Mouse (Mus musculus): ENCODE measurements around the gene Inppl1. TPM values are rescaled to one million over a fixed set of nuclear protein-coding genes. Genes with fewer than 3 reads are reported as not detected.

Inppl1 gene
- polyA plus RNA-seq, 1 experiment from 2014 or later, result 55.2 TPM

- H3K36me3 ChIP-seq, result peaks cover 27% of the 10 kb centered on the region
- H3K9me3 ChIP-seq, result no peaks in the 10 kb centered on the region
- peak overlapping the region; percentile 86 for H3K4me3 ChIP-seq
- peak overlapping the region; percentile 59 for H3K4me2 ChIP-seq (replicated peaks)
- H3K27me3 ChIP-seq, result no peaks in the 10 kb centered on the region
- peak overlapping the region; percentile 97 for H3K27ac ChIP-seq
- H3K4me1 ChIP-seq, result peaks cover 30% of the 10 kb centered on the region
- peak overlapping the region; percentile 99 for H3K9ac ChIP-seq
- under 1% methylated on average over 63 of the region's 63 CpGs for WGBS
- peak; percentile 36 for ATAC-seq (ENCODE audit: insufficient number of reproducible peaks, insufficient read depth, low FRiP score, low TSS enrichment)
These were observed 1.5 kb downstream of the Inppl1 start for GRCm38 (mm10) chr7:101836271-101837153.

GRCm38 (mm10) chr7:101835457-101836109, 2.4 kb downstream of the Inppl1 start:
- peak overlapping the region; percentile 97 for H3K27ac ChIP-seq
- ATAC-seq (ENCODE audit: insufficient number of reproducible peaks, insufficient read depth, low FRiP score, low TSS enrichment), result no peak
- 42% methylated on average over 5 of the region's 5 CpGs for WGBS

GRCm38 (mm10) chr7:101834903-101835302, 3.1 kb downstream of the Inppl1 start:
- H3K27ac ChIP-seq, result 0 out of 2 replicates have a peak overlapping the region, but pooled peaks have one; percentile 26
- peaks cover 43% of the 10 kb centered on the region for H3K36me3 ChIP-seq
- peak overlapping the region; percentile 59 for H3K4me2 ChIP-seq (replicated peaks)
- H3K4me3 ChIP-seq, result peak overlapping the region; percentile 86; the same call in 1 of the 2 replicates
- no peaks in the 10 kb centered on the region for H3K9me3 ChIP-seq
- 58% methylated on average over 3 of the region's 3 CpGs for WGBS
- 0 out of 2 replicates have a peak overlapping the region, but pooled peaks have one; percentile 0 for H3K9ac ChIP-seq
- H3K4me1 ChIP-seq, result peaks cover 30% of the 10 kb centered on the region
- H3K27me3 ChIP-seq, result no peaks in the 10 kb centered on the region
- ATAC-seq (ENCODE audit: insufficient number of reproducible peaks, insufficient read depth, low FRiP score, low TSS enrichment), result no peak

More at GRCm38 (mm10) chr7:101835457-101836109, 2.4 kb downstream of the Inppl1 start:
- peak overlapping the region; percentile 59 for H3K4me2 ChIP-seq (replicated peaks)
- no peaks in the 10 kb centered on the region for H3K9me3 ChIP-seq
- no peaks in the 10 kb centered on the region for H3K27me3 ChIP-seq
- peaks cover 30% of the 10 kb centered on the region for H3K4me1 ChIP-seq
- peak overlapping the region; percentile 99 for H3K9ac ChIP-seq
- peaks cover 36% of the 10 kb centered on the region for H3K36me3 ChIP-seq
- H3K4me3 ChIP-seq, result peak overlapping the region; percentile 86

- 0 out of 2 replicates have a peak overlapping the region, but pooled peaks have one; percentile 8 for H3K9ac ChIP-seq
- peaks cover 52% of the 10 kb centered on the region for H3K36me3 ChIP-seq
- H3K9me3 ChIP-seq, result no peaks in the 10 kb centered on the region
- 0 out of 2 replicates have a peak overlapping the region, but pooled peaks have one; percentile 86 for H3K4me3 ChIP-seq
- peak overlapping the region; percentile 59 for H3K4me2 ChIP-seq (replicated peaks)
- H3K27ac ChIP-seq, result peak overlapping the region; percentile 38; the same call in 1 of the 2 replicates
- no peak for ATAC-seq (ENCODE audit: insufficient number of reproducible peaks, insufficient read depth, low FRiP score, low TSS enrichment)
- H3K4me1 ChIP-seq, result peaks cover 30% of the 10 kb centered on the region
- H3K27me3 ChIP-seq, result no peaks in the 10 kb centered on the region
- WGBS, result 48% methylated on average over 3 of the region's 3 CpGs
These were observed 4.0 kb downstream of the Inppl1 start for GRCm38 (mm10) chr7:101833916-101834584.

GRCm38 (mm10) chr7:101833352-101833751, 4.7 kb downstream of the Inppl1 start:
- no peaks in the 10 kb centered on the region for H3K27me3 ChIP-seq
- no peak overlapping the region for H3K4me2 ChIP-seq (replicated peaks)
- H3K27ac ChIP-seq, result no peak overlapping the region
- no peak for ATAC-seq (ENCODE audit: insufficient number of reproducible peaks, insufficient read depth, low FRiP score, low TSS enrichment)
- H3K36me3 ChIP-seq, result peaks cover 59% of the 10 kb centered on the region
- H3K9me3 ChIP-seq, result no peaks in the 10 kb centered on the region
- H3K4me3 ChIP-seq, result no peak overlapping the region
- no peak overlapping the region for H3K9ac ChIP-seq
- WGBS, result 71% methylated on average over 5 of the region's 5 CpGs
- H3K4me1 ChIP-seq, result peaks cover 24% of the 10 kb centered on the region

GRCm38 (mm10) chr7:101832372-101832771, 5.7 kb downstream of the Inppl1 start:
- 93% methylated on average over 4 of the region's 4 CpGs for WGBS
- Histone ChIP-seq H3K9me3 (no peaks in the 10 kb centered on the region), H3K27me3 (no peaks in the 10 kb centered on the region), H3K4me2 (replicated peaks) (no peak overlapping the region), H3K27ac (no peak overlapping the region), H3K36me3 (peaks cover 68% of the 10 kb centered on the region), H3K4me1 (peaks cover 23% of the 10 kb centered on the region), H3K9ac (no peak overlapping the region), H3K4me3 (no peak overlapping the region)
- no peak for ATAC-seq (ENCODE audit: insufficient number of reproducible peaks, insufficient read depth, low FRiP score, low TSS enrichment)

- no peak overlapping the region for H3K9ac ChIP-seq
- peaks cover 78% of the 10 kb centered on the region for H3K36me3 ChIP-seq
- H3K4me3 ChIP-seq, result no peak overlapping the region
- WGBS, result 91% methylated on average over 8 of the region's 8 CpGs
- no peak overlapping the region for H3K4me2 ChIP-seq (replicated peaks)
- no peak overlapping the region for H3K27ac ChIP-seq
- no peak for ATAC-seq (ENCODE audit: insufficient number of reproducible peaks, insufficient read depth, low FRiP score, low TSS enrichment)
- peaks cover 23% of the 10 kb centered on the region for H3K4me1 ChIP-seq
- H3K9me3 ChIP-seq, result no peaks in the 10 kb centered on the region
- H3K27me3 ChIP-seq, result no peaks in the 10 kb centered on the region
These were observed 6.6 kb downstream of the Inppl1 start for GRCm38 (mm10) chr7:101831437-101831836.

GRCm38 (mm10) chr7:101830373-101830772, 7.7 kb downstream of the Inppl1 start:
- Histone ChIP-seq H3K4me1 (peaks cover 21% of the 10 kb centered on the region), H3K36me3 (peaks cover 88% of the 10 kb centered on the region), H3K27ac (no peak overlapping the region), H3K4me3 (no peak overlapping the region), H3K9ac (no peak overlapping the region), H3K27me3 (no peaks in the 10 kb centered on the region), H3K9me3 (no peaks in the 10 kb centered on the region), H3K4me2 (replicated peaks) (no peak overlapping the region)
- ATAC-seq (ENCODE audit: insufficient number of reproducible peaks, insufficient read depth, low FRiP score, low TSS enrichment), result no peak
- 95% methylated on average over 3 of the region's 3 CpGs for whole genome bisulfite sequencing

GRCm38 (mm10) chr7:101823758-101824630, 14.0 kb downstream of the Inppl1 start:
- Histone ChIP-seq H3K27me3 (peaks cover 49% of the 10 kb centered on the region), H3K4me1 (peaks cover 27% of the 10 kb centered on the region), H3K4me2 (replicated peaks) (no peak overlapping the region), H3K27ac (no peak overlapping the region), H3K36me3 (peaks cover 60% of the 10 kb centered on the region), H3K9ac (no peak overlapping the region), H3K4me3 (no peak overlapping the region), H3K9me3 (no peaks in the 10 kb centered on the region)
- 85% methylated on average over 18 of the region's 18 CpGs for WGBS
- ATAC-seq (ENCODE audit: insufficient number of reproducible peaks, insufficient read depth, low FRiP score, low TSS enrichment), result no peak

- no peak overlapping the region for H3K27ac ChIP-seq
- H3K27me3 ChIP-seq, result peaks cover 58% of the 10 kb centered on the region
- WGBS, result 29% methylated on average over 30 of the region's 32 CpGs
- no peaks in the 10 kb centered on the region for H3K9me3 ChIP-seq
- peaks cover 32% of the 10 kb centered on the region for H3K4me1 ChIP-seq
- H3K4me3 ChIP-seq, result no peak overlapping the region
- H3K9ac ChIP-seq, result no peak overlapping the region
- no peak for ATAC-seq (ENCODE audit: insufficient number of reproducible peaks, insufficient read depth, low FRiP score, low TSS enrichment)
- H3K36me3 ChIP-seq, result peaks cover 51% of the 10 kb centered on the region
- H3K4me2 ChIP-seq (replicated peaks), result no peak overlapping the region
These were observed 14.9 kb downstream of the Inppl1 start for GRCm38 (mm10) chr7:101822836-101823757.

All from embryonic facial prominence, embryonic 12.5 days (tissue).